Mouse (Mus musculus): ENCODE data around the gene Cpne7. TPM values are rescaled to one million over a fixed set of nuclear protein-coding genes. Genes with fewer than 3 reads are reported as not detected.

Gene Cpne7
- polyA plus RNA-seq, 1 experiment, result 0.16 TPM

GRCm38 (mm10) chr8:123108010-123108409 lies 9.2 kb upstream of the Cpne7 start:
- TF ChIP-seq MYOG (IDR thresholded peaks at IDR 0.05; ENCODE audit: control insufficient read depth in 1 of 3, insufficient read depth in 1 of 3, insufficient read length in 2 of 3, low read depth in 2 of 3), result no peak
- TF ChIP-seq MYOD1 (IDR thresholded peaks at IDR 0.05; ENCODE audit: control insufficient read depth in 1 of 3, insufficient read length in 2 of 3, low read depth in 2 of 3), result no peak
- TF ChIP-seq POLR2A (IDR thresholded peaks at IDR 0.05; ENCODE audit: insufficient read length, low read depth), result no peak
- TF ChIP-seq TCF3 (IDR thresholded peaks at IDR 0.05; ENCODE audit: insufficient read length, low read depth), result no peak
- TF ChIP-seq SRF (IDR thresholded peaks at IDR 0.05; ENCODE audit: control insufficient read depth, insufficient read length, low read depth), result no peak
- no peak for TF ChIP-seq REST (IDR thresholded peaks at IDR 0.05; ENCODE audit: insufficient read depth, insufficient read length)
- no peak for TF ChIP-seq USF1 (IDR thresholded peaks at IDR 0.05; ENCODE audit: low read depth)
- no peak for TF ChIP-seq CEBPB (IDR thresholded peaks at IDR 0.05; ENCODE audit: insufficient read depth, poor library complexity, severe bottlenecking)
- no peak for TF ChIP-seq POLR2AphosphoS2 (IDR thresholded peaks at IDR 0.05; ENCODE audit: insufficient read length, low read depth)
- TF ChIP-seq TCF12 (IDR thresholded peaks at IDR 0.05; ENCODE audit: insufficient read depth, poor library complexity, severe bottlenecking), result no peak
- no peak for TF ChIP-seq E2F4 (IDR thresholded peaks at IDR 0.05; ENCODE audit: insufficient read depth)
- no peak for TF ChIP-seq MAX (IDR thresholded peaks at IDR 0.05; ENCODE audit: low read depth)
- Histone ChIP-seq H3K4me3 (no peak overlapping the region), H3ac (ENCODE audit: control insufficient read depth, insufficient read length) (no peak overlapping the region), H3K36me3 (ENCODE audit: control insufficient read depth, insufficient read depth) (peaks cover 25% of the 10 kb centered on the region), H3K27me3 (ENCODE audit: control insufficient read depth, insufficient read depth, insufficient read length) (no peaks in the 10 kb centered on the region), H3K79me2 (ENCODE audit: control insufficient read depth, insufficient read depth) (peaks cover 14% of the 10 kb centered on the region), H3K4me2 (ENCODE audit: low read depth) (no peak overlapping the region)

- H3K4me3 ChIP-seq, result no peak overlapping the region
- peaks cover 21% of the 10 kb centered on the region for H3K36me3 ChIP-seq (ENCODE audit: control insufficient read depth, insufficient read depth)
- no peaks in the 10 kb centered on the region for H3K27me3 ChIP-seq (ENCODE audit: control insufficient read depth, insufficient read depth, insufficient read length)
- H3K4me2 ChIP-seq (ENCODE audit: low read depth), result no peak overlapping the region
- peaks cover 5% of the 10 kb centered on the region for H3K79me2 ChIP-seq (ENCODE audit: control insufficient read depth, insufficient read depth)
- no peak for TF ChIP-seq TCF12 (IDR thresholded peaks at IDR 0.05; ENCODE audit: insufficient read depth, poor library complexity, severe bottlenecking)
- TF ChIP-seq MYOG (IDR thresholded peaks at IDR 0.05; ENCODE audit: control insufficient read depth in 1 of 3, insufficient read depth in 1 of 3, insufficient read length in 2 of 3, low read depth in 2 of 3), result no peak
- no peak for TF ChIP-seq TCF3 (IDR thresholded peaks at IDR 0.05; ENCODE audit: insufficient read length, low read depth)
- no peak for TF ChIP-seq REST (IDR thresholded peaks at IDR 0.05; ENCODE audit: insufficient read depth, insufficient read length)
- H3ac ChIP-seq (ENCODE audit: control insufficient read depth, insufficient read length), result no peak overlapping the region
Observed at GRCm38 (mm10) chr8:123108953-123109352, 8.2 kb upstream of the Cpne7 start.

GRCm38 (mm10) chr8:123110649-123111048 lies 6.5 kb upstream of the Cpne7 start:
- Histone ChIP-seq H3K36me3 (ENCODE audit: control insufficient read depth, insufficient read depth) (peaks cover 5% of the 10 kb centered on the region), H3K4me3 (no peak overlapping the region), H3K79me2 (ENCODE audit: control insufficient read depth, insufficient read depth) (no peaks in the 10 kb centered on the region), H3ac (ENCODE audit: control insufficient read depth, insufficient read length) (no peak overlapping the region), H3K27me3 (ENCODE audit: control insufficient read depth, insufficient read depth, insufficient read length) (no peaks in the 10 kb centered on the region), H3K4me2 (ENCODE audit: low read depth) (no peak overlapping the region)
- TF ChIP-seq POLR2AphosphoS2 (IDR thresholded peaks at IDR 0.05; ENCODE audit: insufficient read length, low read depth) (no peak), MAX (IDR thresholded peaks at IDR 0.05; ENCODE audit: low read depth) (no peak), REST (IDR thresholded peaks at IDR 0.05; ENCODE audit: insufficient read depth, insufficient read length) (no peak), USF1 (IDR thresholded peaks at IDR 0.05; ENCODE audit: low read depth) (no peak), CEBPB (IDR thresholded peaks at IDR 0.05; ENCODE audit: insufficient read depth, poor library complexity, severe bottlenecking) (no peak), E2F4 (IDR thresholded peaks at IDR 0.05; ENCODE audit: insufficient read depth) (no peak), SRF (IDR thresholded peaks at IDR 0.05; ENCODE audit: control insufficient read depth, insufficient read length, low read depth) (no peak), TCF3 (IDR thresholded peaks at IDR 0.05; ENCODE audit: insufficient read length, low read depth) (no peak), POLR2A (IDR thresholded peaks at IDR 0.05; ENCODE audit: insufficient read length, low read depth) (no peak), TCF12 (IDR thresholded peaks at IDR 0.05; ENCODE audit: insufficient read depth, poor library complexity, severe bottlenecking) (no peak), MYOD1 (IDR thresholded peaks at IDR 0.05; ENCODE audit: control insufficient read depth in 1 of 3, insufficient read length in 2 of 3, low read depth in 2 of 3) (no peak), MYOG (IDR thresholded peaks at IDR 0.05; ENCODE audit: control insufficient read depth in 1 of 3, insufficient read depth in 1 of 3, insufficient read length in 2 of 3, low read depth in 2 of 3) (no peak)

- no peak overlapping the region for H3ac ChIP-seq (ENCODE audit: control insufficient read depth, insufficient read length)
- TF ChIP-seq SRF (IDR thresholded peaks at IDR 0.05; ENCODE audit: control insufficient read depth, insufficient read length, low read depth) (no peak), TCF12 (IDR thresholded peaks at IDR 0.05; ENCODE audit: insufficient read depth, poor library complexity, severe bottlenecking) (peak; percentile 72), MYOG (IDR thresholded peaks at IDR 0.05; ENCODE audit: control insufficient read depth in 1 of 3, insufficient read depth in 1 of 3, insufficient read length in 2 of 3, low read depth in 2 of 3) (peak; percentile 60 to 89 (median 73)), REST (IDR thresholded peaks at IDR 0.05; ENCODE audit: insufficient read depth, insufficient read length) (no peak), POLR2AphosphoS2 (IDR thresholded peaks at IDR 0.05; ENCODE audit: insufficient read length, low read depth) (no peak), MAX (IDR thresholded peaks at IDR 0.05; ENCODE audit: low read depth) (no peak), CEBPB (IDR thresholded peaks at IDR 0.05; ENCODE audit: insufficient read depth, poor library complexity, severe bottlenecking) (no peak), MYOD1 (IDR thresholded peaks at IDR 0.05; ENCODE audit: control insufficient read depth in 1 of 3, insufficient read length in 2 of 3, low read depth in 2 of 3) (peak; percentile 16 to 84 (median 78)), TCF3 (IDR thresholded peaks at IDR 0.05; ENCODE audit: insufficient read length, low read depth) (peak; percentile 19), USF1 (IDR thresholded peaks at IDR 0.05; ENCODE audit: low read depth) (no peak), E2F4 (IDR thresholded peaks at IDR 0.05; ENCODE audit: insufficient read depth) (no peak), POLR2A (IDR thresholded peaks at IDR 0.05; ENCODE audit: insufficient read length, low read depth) (no peak)
Observed at GRCm38 (mm10) chr8:123112892-123113291, 4.3 kb upstream of the Cpne7 start.

More at GRCm38 (mm10) chr8:123112892-123113291, 4.3 kb upstream of the Cpne7 start:
- H3K27me3 ChIP-seq (ENCODE audit: control insufficient read depth, insufficient read depth, insufficient read length), result peaks cover 9% of the 10 kb centered on the region
- no peak overlapping the region for H3K4me2 ChIP-seq (ENCODE audit: low read depth)
- H3K36me3 ChIP-seq (ENCODE audit: control insufficient read depth, insufficient read depth), result no peaks in the 10 kb centered on the region
- no peak overlapping the region for H3K4me3 ChIP-seq
- no peaks in the 10 kb centered on the region for H3K79me2 ChIP-seq (ENCODE audit: control insufficient read depth, insufficient read depth)
